Mouse (Mus musculus) neural tube, embryonic 11.5 days (tissue): ENCODE measurements around the gene St3gal5. TPM values are rescaled to one million over a fixed set of nuclear protein-coding genes. Genes with fewer than 3 reads are reported as not detected.

Experiments
- polyA plus RNA-seq: library from polyadenylated mRNA; unstranded; fragments of >200 nt; fragmentation: Nextera tagmentation; extraction: Ambion mirVana; gene quantifications from 2 replicates; pipeline ENCODE4 v1.2.1, GENCODE M21; 2014

St3gal5 gene
- polyA plus RNA-seq, 1 experiment from 2014 or later = 44.6 TPM

Other genes starting within 250 kb of the St3gal5 start
- gene Ptcd3, start 188.8 kb upstream of the St3gal5 start, polyA plus RNA-seq = 134 and 135 TPM in 2 replicates
- gene Polr1a, start 188.5 kb upstream of the St3gal5 start, polyA plus RNA-seq = 28.9 and 29.3 TPM in 2 replicates
- 8.5 and 9.4 TPM in 2 replicates for gene Atoh8, start 138.0 kb downstream of the St3gal5 start, polyA plus RNA-seq
- gene Sftpb, start 207.0 kb downstream of the St3gal5 start, polyA plus RNA-seq = not detected in 2 replicates
- gene Usp39, start 247.6 kb downstream of the St3gal5 start, polyA plus RNA-seq = 95.7 and 104 TPM in 2 replicates
- 17.4 TPM in 2 replicates for gene 0610030E20Rik, start 249.7 kb downstream of the St3gal5 start, polyA plus RNA-seq